Mouse (Mus musculus) E14TG2a.4 (cell line): Measurements from ENCODE around the gene Magi1.

Source experiments
- CTCF ChIP-seq: conservative IDR thresholded peaks from 2 replicates; pipeline ENCODE4 v1.5.1; 2014; ENCODE audit warnings: low read length
- NANOG ChIP-seq: IDR thresholded peaks from 2 replicates; pipeline ENCODE4 v1.6.1; 2014; ENCODE audit warnings: borderline replicate concordance, low read length, mixed read lengths
- POU5F1 ChIP-seq: IDR thresholded peaks from 2 replicates; pipeline ENCODE4 v1.6.1; 2014; ENCODE audit warnings: low read length, borderline replicate concordance

GRCm38 (mm10) chr6:93718385-93718784, 565.3 kb downstream of the Magi1 start:
- no peak for TF ChIP-seq CTCF
- TF ChIP-seq POU5F1 = no peak
- no peak for TF ChIP-seq NANOG
